Mouse (Mus musculus) forebrain, postnatal 0 days (tissue): ENCODE measurements at regions not wholly inside any gene's neighbourhood (a gene's known extent, or its start where the extent isn't known, plus 50 kb on each side); places are given as distances from the start of the nearest gene placed in this dataset.

Source experiments
- ATAC-seq: fragments of 200-750 bp; cut with Nextera tagmentation; 2 replicates; pipeline ENCODE4 v1.8.0; 2017; ENCODE audit warnings: mild to moderate bottlenecking, moderate library complexity
- DNase-seq: peaks from one replicate; pipeline ENCODE4 v3.0.0-alpha.2; 2015
- H3K27ac ChIP-seq: fragments of 300-500 bp; sonication (generic); 2 replicates; pipeline ENCODE4 v1.5.1; 2014; ENCODE audit warnings: low read depth, mild to moderate bottlenecking, antibody characterized with exemption, low read length, moderate library complexity, mixed read lengths
- H3K27me3 ChIP-seq: fragments of 300-500 bp; sonication (generic); 2 replicates; pipeline ENCODE4 v1.6.1; 2014; ENCODE audit warnings: mild to moderate bottlenecking, low read length, mixed read lengths; ENCODE audit not compliant: insufficient read depth
- H3K36me3 ChIP-seq: fragments of 300-500 bp; sonication (generic); 2 replicates; pipeline ENCODE4 v1.6.1; 2014; ENCODE audit warnings: mild to moderate bottlenecking, moderate library complexity; ENCODE audit not compliant: insufficient read depth
- H3K4me1 ChIP-seq: fragments of 300-500 bp; sonication (generic); 2 replicates; pipeline ENCODE4 v1.6.1; 2014; ENCODE audit warnings: antibody characterized with exemption; ENCODE audit not compliant: insufficient read depth
- H3K4me2 ChIP-seq: fragments of 300-500 bp; sonication (generic); 2 replicates; pipeline ENCODE4 v1.6.1; 2014; ENCODE audit warnings: low read depth, mild to moderate bottlenecking, moderate library complexity
- H3K4me3 ChIP-seq: fragments of 300-500 bp; sonication (generic); 2 replicates; pipeline ENCODE4 v1.5.1; 2014; ENCODE audit warnings: low read depth, low read length, mixed read lengths
- H3K9ac ChIP-seq: fragments of 300-500 bp; sonication (generic); 2 replicates; pipeline ENCODE4 v1.6.1; 2014; ENCODE audit warnings: mild to moderate bottlenecking
- H3K9me3 ChIP-seq: fragments of 300-500 bp; sonication (generic); 2 replicates; pipeline ENCODE4 v1.6.1; 2016; ENCODE audit warnings: low read length
- CTCF ChIP-seq: sonication (generic); IDR thresholded peaks from 2 replicates; pipeline ENCODE4 v1.5.1; 2016; ENCODE audit warnings: antibody characterized with exemption, control low read depth, low read depth
- WGBS: fragments of 180-500 bp; shearing (Covaris S2); extraction: QIAGEN DNeasy Blood & Tissue Kit; methylation state at CpG from one replicate; pipeline ENCODE4 v1.1.7; 2014; 5-methylcytosine and 5-hydroxymethylcytosine counted together

DNA sequence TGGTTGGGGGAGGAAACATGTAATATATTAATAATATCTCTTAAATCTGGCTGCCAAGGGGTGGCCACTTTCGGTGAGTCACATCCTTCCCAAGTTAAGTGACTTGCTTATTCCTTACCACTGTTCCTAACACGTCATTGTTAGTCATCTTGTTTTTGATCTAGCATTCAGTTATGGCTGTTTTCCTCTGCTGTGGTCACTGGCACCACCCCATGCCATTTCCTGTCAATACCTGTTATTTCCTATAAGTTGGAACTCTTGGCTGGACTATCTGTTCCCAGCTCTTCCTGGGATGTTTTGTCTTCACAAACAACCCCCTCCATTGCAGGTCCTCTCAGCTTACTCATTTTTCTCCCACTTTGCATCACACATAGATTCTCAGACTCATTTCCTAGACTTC is 703.5 kb upstream of the Tmem132c start:
- Histone ChIP-seq H3K27me3 (no peaks in the 10 kb centered on the region), H3K4me3 (no peak overlapping the region), H3K9me3 (no peaks in the 10 kb centered on the region), H3K9ac (no peak overlapping the region), H3K4me1 (no peaks in the 10 kb centered on the region; the same call in 1 of the 2 replicates), H3K27ac (no peak overlapping the region), H3K4me2 (no peak overlapping the region), H3K36me3 (no peaks in the 10 kb centered on the region)
- ATAC-seq (no peak), DNase-seq (no peak)
- TF ChIP-seq CTCF: no peak
- WGBS: 78% methylated on average over 2 of the region's 2 CpGs

DNA sequence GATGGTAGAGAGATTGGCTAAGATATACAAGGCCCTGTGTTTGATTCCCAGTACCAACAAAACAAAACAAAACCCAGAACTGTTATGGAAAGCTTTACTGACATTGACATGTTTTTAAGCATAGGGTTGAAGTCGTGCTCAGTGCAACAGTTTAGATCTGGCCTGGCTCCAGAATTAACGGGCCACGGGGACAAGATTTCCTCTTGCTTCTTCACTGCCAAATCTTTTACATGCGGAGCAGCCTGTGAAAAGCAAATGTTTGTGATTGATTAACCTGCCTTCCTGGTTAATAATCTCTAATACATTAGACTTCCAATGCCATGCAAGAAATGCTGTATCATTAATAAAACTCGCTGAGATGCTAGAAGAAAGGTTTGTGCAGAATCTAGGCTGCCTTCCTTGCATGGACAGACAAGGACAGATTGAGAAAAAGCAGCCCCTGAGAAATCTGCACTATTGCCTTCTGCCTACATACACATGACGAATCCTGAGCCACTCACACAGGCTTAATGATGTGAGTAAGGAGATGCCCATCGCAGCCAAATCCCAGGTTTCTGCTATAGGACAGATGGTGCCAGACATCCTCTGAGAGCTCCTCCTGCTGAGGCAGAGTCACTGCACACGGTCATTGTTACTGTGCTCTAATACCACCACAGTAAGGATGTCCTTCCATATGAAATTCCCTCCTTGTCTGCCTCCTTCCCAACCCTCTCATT is 697.2 kb upstream of the Tmem132c start:
- Histone ChIP-seq H3K9me3 (no peaks in the 10 kb centered on the region), H3K36me3 (no peaks in the 10 kb centered on the region), H3K27ac (no peak overlapping the region), H3K4me1 (no peaks in the 10 kb centered on the region), H3K4me2 (no peak overlapping the region), H3K4me3 (no peak overlapping the region), H3K27me3 (no peaks in the 10 kb centered on the region), H3K9ac (no peak overlapping the region)
- peak; percentile 12; the same call in 1 of the 2 replicates for ATAC-seq
- DNase-seq: peak; percentile 31
- 44% methylated on average over 8 of the region's 8 CpGs for WGBS
- TF ChIP-seq CTCF: no peak

DNA sequence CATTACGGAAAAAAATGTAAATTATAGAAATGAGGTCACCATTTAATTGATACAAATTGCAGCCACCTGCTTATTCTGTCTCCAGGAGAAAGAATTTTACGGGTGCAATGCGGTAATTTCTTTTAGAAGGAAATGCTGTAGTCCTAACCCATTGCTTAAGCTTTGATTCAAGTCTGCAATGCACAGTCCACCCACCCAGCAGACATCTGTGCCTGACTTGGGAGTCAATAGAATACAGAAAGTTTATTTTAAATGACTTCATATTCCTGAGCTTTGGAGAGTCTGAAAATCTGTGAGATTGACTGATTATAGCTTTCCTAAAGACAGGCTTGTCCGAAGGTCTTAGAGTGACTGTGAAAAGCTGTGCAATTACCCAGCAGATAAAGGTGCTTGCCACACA is 693.8 kb upstream of the Tmem132c start:
- no peaks in the 10 kb centered on the region for H3K27me3 ChIP-seq
- no peak for ATAC-seq
- H3K36me3 ChIP-seq: no peaks in the 10 kb centered on the region
- no peaks in the 10 kb centered on the region for H3K4me1 ChIP-seq
- no peak overlapping the region for H3K4me3 ChIP-seq
- H3K9ac ChIP-seq: no peak overlapping the region
- no peak overlapping the region for H3K27ac ChIP-seq
- no peak overlapping the region for H3K4me2 ChIP-seq
- no peak for TF ChIP-seq CTCF
- DNase-seq: no peak
- no peaks in the 10 kb centered on the region for H3K9me3 ChIP-seq
- WGBS: 70% methylated on average over 4 of the region's 4 CpGs

DNA sequence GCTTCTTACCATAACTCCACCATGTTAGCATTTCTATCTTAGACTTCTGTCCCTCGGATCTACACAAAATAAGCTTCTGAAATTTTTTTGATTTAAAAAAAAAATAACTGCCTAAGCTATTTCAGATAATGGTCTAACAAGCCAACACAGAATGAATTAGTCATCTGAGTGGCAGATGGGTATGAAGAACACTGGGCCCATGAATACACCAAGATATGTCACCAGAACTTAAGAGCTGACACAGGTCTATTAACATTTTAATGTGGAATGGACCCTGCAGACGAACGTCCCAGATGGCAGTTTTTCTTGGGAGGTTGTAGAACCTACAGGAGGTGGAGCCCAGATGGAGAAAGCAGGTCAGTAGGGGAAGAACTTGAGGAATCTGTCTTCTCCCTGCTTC is 689.9 kb upstream of the Tmem132c start:
- Histone ChIP-seq H3K9me3 (no peaks in the 10 kb centered on the region), H3K4me3 (no peak overlapping the region), H3K4me1 (no peaks in the 10 kb centered on the region), H3K27me3 (no peaks in the 10 kb centered on the region), H3K9ac (no peak overlapping the region), H3K36me3 (no peaks in the 10 kb centered on the region), H3K27ac (no peak overlapping the region), H3K4me2 (no peak overlapping the region)
- no peak for TF ChIP-seq CTCF
- ATAC-seq: no peak
- DNase-seq: no peak
- 66% methylated on average over 3 of the region's 3 CpGs for WGBS

DNA sequence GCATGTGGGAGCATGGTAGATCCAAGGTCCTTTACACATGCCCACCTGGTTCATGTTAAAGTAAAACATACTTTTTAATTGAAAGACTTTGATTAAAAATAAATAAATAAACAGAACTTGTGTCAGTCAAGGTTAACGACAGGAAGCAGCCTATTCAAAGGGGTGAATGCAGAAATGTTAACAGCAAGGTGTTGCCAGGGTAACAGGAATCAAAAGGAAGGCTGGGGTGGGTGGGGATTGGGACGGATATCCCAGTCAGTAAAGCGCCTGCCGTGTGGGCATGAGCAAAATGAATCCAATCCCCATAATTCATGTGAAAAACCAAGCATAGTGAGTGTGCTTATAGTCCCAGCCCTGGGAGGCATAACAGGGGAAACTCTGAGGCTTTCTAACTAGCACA is 682.6 kb upstream of the Tmem132c start:
- no peaks in the 10 kb centered on the region for H3K27me3 ChIP-seq
- no peaks in the 10 kb centered on the region for H3K9me3 ChIP-seq
- no peak for TF ChIP-seq CTCF
- 22% methylated on average over 4 of the region's 4 CpGs for WGBS
- H3K36me3 ChIP-seq: no peaks in the 10 kb centered on the region
- no peaks in the 10 kb centered on the region for H3K4me1 ChIP-seq
- ATAC-seq: no peak
- no peak overlapping the region for H3K4me3 ChIP-seq
- H3K27ac ChIP-seq: no peak overlapping the region
- no peak overlapping the region for H3K9ac ChIP-seq
- H3K4me2 ChIP-seq: no peak overlapping the region
- no peak for DNase-seq

DNA sequence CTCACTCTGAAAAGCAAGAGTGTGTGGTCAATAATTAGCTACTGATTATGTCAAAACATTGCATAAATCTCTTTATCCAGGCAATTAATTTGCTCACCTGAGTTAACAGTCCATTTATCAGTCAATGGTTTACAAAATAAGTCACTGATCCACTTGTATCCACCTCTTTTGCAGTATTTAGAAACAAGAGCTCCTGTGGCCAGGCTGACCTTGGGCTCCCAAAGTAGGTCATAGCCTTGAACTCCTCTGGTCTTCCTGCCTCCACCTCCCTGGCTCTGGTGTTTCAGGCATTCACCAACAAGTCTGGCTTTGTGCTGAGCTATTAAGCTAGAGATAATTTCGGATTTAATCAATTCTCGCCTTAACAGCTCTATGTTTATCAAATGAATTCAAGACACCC is 675.8 kb upstream of the Tmem132c start:
- no peaks in the 10 kb centered on the region for H3K36me3 ChIP-seq
- H3K27me3 ChIP-seq: no peaks in the 10 kb centered on the region
- DNase-seq (no peak), ATAC-seq (no peak)
- TF ChIP-seq CTCF: no peak
- H3K4me3 ChIP-seq: no peak overlapping the region
- H3K4me1 ChIP-seq: no peaks in the 10 kb centered on the region
- no peak overlapping the region for H3K9ac ChIP-seq
- WGBS: 81% methylated on average over 2 of the region's 2 CpGs
- H3K27ac ChIP-seq: no peak overlapping the region
- H3K4me2 ChIP-seq: no peak overlapping the region
- H3K9me3 ChIP-seq: no peaks in the 10 kb centered on the region

DNA sequence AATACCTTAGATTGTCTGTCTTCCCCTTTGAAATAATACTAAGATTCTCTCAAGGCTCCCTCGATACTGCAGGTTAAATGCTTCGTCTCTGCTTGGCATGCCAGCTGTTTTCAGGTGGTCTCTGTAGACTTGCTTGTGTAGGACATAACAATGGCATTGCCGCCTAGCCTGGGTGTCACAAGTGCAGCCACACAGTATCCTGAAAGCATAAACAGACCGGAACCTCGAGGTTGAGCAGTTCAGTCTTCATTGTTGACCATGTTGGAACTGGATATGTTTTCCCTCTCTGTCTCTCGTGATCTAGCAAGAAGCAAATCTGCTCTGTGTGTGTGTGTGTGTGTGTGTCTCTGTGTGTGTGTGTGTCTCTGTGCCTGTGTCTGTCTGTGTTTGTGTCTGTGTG is 675.4 kb upstream of the Tmem132c start:
- TF ChIP-seq CTCF: no peak
- Histone ChIP-seq H3K4me1 (no peaks in the 10 kb centered on the region), H3K27me3 (no peaks in the 10 kb centered on the region), H3K27ac (no peak overlapping the region), H3K4me3 (no peak overlapping the region), H3K36me3 (no peaks in the 10 kb centered on the region), H3K9ac (no peak overlapping the region), H3K9me3 (no peaks in the 10 kb centered on the region), H3K4me2 (no peak overlapping the region)
- DNase-seq (no peak), ATAC-seq (no peak)
- 76% methylated on average over 6 of the region's 6 CpGs for WGBS

DNA sequence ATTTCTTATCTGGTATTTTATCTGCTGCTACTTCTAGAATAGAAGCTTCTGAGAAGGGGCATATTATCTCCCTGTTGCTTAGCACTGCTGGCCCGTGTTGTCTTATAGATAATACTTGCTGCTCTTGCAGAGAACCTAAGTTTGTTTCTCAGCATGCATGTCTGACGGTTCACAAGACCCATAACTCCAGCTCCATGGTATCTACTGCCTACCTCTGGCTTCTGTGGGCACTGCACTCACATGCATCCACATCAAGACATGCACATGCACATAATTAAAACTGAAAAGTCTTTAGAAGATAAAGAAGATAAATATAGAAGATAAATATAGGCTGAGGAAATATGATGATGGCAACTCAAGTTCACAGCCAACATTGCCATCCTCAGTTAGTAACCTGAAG is 667.8 kb upstream of the Tmem132c start:
- no peak overlapping the region for H3K9ac ChIP-seq
- DNase-seq: no peak
- WGBS: 84% methylated on average over 2 of the region's 2 CpGs
- H3K4me3 ChIP-seq: no peak overlapping the region
- no peak overlapping the region for H3K4me2 ChIP-seq
- no peaks in the 10 kb centered on the region for H3K4me1 ChIP-seq
- no peaks in the 10 kb centered on the region for H3K27me3 ChIP-seq
- no peak for ATAC-seq
- no peak overlapping the region for H3K27ac ChIP-seq
- peak; percentile 54 for TF ChIP-seq CTCF
- no peaks in the 10 kb centered on the region for H3K9me3 ChIP-seq
- no peaks in the 10 kb centered on the region for H3K36me3 ChIP-seq
